Mouse (Mus musculus) adrenal gland, adult 2 months (tissue): ENCODE results near the gene Dmxl2. TPM values are rescaled to one million over a fixed set of nuclear protein-coding genes. Genes with fewer than 3 reads are reported as not detected.
A peak's percentile ranks its signal among the peaks of the same experiment; 100 is the strongest.

Source experiments
- DNase-seq: peaks from one replicate; pipeline ENCODE4 v3.0.0; 2021
- long read RNA-seq: library from polyadenylated mRNA; stranded (forward); transcript quantifications from one replicate; pipeline ENCODE4 v2.0.0, GENCODE M21; 2021
- polyA plus RNA-seq: library from polyadenylated mRNA; depleted of rRNA; stranded (reverse); fragments of >200 nt; gene quantifications from 2 replicates; pipeline ENCODE4 v1.2.3, GENCODE M21; 2012; rRNA removed
- total RNA-seq, 2 experiments: library from RNA; stranded (reverse); gene quantifications; 2 replicates each; pipeline ENCODE4 v1.2.3; 2021

The Dmxl2 gene
- total RNA-seq (10 to 100 TPM; 15.0 to 15.9 TPM), polyA plus RNA-seq (0.81 and 1.5 TPM in 2 replicates)
- long read RNA-seq, partial matches to known transcripts = 1 of 2 reads
- long read RNA-seq, other reads (novel, unspliced or antisense) = 1 of 2 reads

DNA sequence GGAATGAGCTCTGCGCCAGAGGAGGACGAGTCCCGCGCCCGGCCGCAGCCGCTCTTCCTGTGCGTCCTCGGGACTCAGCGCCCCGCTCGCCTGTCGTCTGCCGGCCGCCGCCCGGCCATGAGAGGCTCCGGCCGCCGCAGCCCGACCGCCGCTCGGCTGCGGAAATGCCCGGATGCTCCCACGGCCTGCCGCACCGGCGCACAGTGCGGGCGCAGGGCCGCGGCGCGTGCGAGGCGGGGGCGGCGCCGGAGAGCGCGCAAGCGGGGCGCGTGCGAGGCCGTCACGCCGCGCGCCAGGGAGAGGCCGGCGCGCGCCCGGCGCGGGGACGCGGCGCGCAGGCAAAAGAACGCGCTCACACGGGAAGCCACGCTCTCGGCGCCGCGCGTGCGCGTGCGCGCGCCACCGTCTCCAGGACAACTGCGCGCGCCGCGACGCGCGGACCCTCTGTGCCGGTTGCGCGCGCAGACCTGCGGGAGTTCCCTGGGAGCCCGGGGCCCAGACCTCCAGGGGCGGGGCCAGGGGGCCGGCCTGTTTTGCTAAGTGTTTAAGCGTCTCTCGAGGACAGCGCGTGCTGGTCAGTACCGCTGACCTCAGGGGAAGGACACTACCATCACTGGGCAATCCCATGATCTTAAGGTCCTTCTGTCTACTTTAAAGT is at the start of gene Dmxl2:
Dmxl2 (minus strand) TSS at position 174 of the 658 bp plus-strand sequence.
- peak; percentile 95 for DNase-seq

DNA sequence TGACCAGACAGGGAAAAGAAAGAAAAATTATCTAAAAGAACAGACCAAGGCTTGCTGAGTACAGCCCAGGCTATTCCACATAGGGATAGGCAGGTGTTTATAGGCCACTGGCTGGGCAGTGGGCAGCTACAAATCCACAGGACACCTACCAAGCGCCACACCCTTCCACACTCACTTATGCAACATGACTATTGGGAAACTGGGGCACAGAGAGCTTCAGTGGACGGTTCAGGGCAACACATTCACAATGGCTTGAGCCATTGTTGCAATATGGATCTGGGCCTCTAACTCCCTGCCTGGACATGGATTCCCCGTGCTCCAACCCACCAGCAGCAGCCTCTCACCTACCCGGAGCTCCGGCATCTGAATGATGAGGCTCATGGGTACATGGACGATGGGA is 48.0 kb upstream of the Dmxl2 start:
- DNase-seq = no peak

DNA sequence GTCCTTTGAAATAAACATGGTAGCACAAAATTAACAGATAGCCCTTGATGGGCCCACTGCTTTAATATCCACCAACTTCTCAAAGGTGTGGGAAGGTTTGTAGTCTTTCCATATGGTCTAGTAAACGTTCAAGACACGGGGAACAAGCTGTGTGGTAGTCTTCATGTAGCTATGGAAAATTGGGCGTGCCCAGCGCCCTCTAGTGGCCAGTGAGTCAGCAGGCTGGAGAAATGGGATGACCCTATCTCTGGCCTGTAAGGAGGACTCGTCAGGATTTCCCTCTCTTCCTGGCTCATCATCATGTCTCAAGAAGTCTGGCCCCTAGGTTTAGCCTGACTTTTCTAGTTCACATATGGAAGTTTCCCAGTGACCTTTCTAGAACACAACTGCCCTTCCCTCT is 46.1 kb upstream of the Dmxl2 start:
- DNase-seq = peak; percentile 57

DNA sequence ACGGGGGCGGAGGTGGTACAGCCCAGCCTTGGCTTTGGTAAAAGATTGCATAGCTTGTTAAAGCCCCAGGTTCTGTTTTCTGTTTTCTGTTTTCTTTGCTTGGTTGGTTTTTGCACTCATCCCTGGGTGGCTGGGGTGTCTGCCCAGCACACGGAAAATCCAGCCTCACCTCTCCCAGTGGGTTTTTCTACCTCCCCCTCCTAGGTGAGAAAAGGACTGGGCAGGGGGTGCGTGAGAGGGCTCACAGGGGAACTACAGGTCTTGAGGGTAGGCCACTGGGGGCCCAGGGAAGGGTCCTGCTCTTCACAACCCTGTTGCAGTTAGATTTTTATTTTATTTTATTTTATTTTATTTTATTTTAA is 43.5 kb upstream of the Dmxl2 start:
- no peak for DNase-seq

DNA sequence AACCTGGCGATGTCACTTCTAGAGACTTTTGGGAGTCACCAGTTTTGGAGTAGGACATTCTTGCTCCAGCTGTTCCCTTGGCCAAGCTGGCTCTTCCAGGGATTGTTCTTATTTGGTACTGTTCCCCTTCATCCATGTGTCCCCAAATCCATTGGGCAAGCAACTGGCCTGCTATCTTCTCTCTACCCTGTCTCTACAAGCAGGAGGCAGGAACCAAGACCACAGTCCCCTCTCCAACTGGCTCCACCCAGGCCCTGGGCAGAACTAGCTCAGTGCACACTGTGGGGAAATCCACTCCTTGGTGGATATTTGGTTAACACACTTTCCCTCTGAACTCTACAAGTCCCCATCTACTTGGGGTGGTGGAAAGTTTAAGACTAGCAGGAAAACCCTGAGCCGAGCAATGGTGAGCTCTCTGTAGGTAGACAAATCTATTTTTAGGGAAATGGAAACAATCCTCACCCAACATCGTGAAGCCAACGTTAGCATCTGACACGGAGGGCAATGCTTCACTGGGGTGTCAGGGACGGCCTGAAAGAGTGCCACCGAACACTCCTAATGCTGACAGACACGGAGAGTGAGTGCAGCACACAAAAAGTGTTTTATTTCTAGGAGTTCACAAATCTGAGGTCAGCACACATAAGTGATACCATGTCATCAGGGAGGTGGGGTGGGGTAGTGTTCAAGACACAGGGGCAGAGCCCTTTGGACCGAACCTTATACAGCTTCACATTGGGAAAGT is 43.0 kb upstream of the Dmxl2 start:
- no peak for DNase-seq

DNA sequence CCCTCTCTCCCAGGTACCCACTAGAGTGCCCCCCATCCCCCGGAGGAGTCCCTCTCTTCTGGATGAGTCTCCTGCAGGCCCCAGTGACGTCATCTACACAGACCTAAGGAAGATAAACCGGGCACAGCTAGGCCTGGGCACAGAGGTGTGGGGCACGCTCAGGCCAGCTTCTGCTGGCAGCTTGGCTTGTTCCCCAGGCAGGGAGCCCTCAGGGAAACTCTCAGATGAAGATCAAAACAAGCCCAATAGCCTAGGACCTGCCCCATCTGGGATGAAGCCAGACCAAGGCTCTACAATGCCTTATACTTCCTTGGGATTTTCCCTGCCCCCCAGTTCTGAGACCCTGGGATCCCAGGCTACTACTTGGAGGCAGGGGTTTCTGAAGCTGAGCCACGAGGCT is 39.4 kb upstream of the Dmxl2 start:
- DNase-seq = peak; percentile 20

DNA sequence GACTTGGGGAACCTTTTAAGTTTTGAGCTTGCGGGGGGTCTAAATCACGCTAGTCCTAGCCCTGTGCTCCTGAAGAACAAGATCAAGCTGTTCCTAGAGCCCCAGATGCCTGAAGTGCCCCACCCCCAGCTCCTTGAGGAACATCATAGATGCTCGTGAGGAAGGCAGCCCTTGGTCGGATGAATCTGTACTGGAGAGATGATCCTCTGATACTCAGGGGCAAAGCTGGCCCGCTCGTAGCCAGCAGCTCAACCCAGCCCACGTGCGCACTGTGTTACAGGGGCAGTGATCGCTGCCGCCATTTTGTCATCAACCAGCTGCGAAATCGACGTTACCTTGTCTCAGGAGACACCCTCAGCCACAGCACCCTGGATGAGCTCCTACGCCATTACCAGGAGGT is 37.3 kb upstream of the Dmxl2 start, which contains the start of gene Sh2d7:
Sh2d7 (plus strand) TSS at position 301 of the 400 bp plus-strand sequence.
- no peak for DNase-seq

DNA sequence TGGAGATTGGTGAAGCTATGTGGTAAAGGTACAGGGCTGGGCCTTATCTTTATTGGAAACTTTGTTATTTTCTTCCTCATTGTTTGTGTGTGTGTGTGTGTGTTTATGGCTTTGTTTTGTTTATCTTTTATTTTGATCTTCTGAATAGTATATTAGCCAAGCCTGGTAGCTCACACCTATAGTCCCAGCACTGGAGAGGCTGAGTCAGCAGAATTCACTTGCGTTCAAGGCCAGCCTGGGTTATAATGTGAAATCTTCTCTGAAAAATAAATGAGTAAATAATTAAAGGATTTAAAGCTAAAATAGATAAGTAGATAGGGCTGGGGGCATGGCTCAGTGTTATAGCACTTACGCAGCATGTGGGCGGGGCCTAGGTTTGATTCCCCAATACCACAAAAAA is 36.8 kb upstream of the Dmxl2 start:
- DNase-seq = no peak

DNA sequence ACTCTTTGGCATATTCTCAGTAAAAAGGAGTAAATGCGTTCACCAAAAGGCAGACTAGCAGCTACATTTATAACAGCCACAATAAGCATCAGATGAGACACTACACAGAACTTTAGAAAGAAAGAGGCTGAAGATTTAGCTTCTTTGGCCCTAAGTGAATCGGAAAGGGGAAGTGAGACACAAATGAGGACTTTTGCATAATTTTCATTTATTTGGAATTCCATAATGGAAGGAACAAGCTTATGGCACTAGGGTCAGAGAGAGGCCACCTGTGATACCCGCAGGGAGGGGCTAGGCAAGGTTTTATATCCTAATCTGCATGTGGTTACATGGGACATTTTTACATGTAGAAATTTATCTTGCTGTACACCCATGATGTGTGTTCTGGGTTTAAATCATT is 36.1 kb upstream of the Dmxl2 start:
- DNase-seq = no peak

DNA sequence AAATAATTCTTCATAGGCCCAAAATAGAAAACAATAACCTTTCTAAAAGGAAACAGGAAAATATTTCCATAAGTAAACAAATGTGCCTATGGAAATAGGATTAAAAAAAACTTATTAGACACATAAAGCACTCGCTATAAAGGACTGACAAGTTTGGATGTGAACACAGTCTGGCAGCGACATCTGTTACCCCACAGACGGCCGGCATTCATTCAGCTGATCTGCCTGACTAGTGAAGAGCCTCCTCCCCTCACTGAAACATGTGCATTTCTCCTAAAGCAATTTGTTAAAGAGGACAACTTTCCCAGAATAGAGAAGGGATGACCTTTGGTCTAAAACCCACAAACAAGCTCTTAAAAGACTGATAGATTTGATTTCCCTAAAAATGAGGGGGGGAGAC is 35.6 kb upstream of the Dmxl2 start:
- DNase-seq = no peak

DNA sequence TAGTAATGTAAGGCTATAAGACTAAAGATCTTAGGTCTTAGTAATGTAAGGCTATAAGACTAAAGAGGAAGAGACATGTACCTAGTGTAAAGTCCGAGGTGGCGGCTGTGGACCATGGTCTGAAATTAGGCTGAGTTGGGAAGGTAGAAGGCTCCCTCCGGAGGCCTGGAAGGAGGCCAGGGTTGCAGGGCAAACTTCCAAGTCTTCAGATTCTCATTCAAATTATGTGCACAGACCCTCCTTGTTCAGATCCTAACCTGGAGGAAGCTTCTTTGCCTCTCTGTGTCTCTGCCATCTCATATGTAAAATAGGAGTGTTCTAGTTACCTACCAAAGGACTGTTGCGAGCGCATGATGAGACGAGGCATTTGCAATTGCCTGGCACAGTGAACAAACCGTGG is 34.8 kb upstream of the Dmxl2 start:
- no peak for DNase-seq

DNA sequence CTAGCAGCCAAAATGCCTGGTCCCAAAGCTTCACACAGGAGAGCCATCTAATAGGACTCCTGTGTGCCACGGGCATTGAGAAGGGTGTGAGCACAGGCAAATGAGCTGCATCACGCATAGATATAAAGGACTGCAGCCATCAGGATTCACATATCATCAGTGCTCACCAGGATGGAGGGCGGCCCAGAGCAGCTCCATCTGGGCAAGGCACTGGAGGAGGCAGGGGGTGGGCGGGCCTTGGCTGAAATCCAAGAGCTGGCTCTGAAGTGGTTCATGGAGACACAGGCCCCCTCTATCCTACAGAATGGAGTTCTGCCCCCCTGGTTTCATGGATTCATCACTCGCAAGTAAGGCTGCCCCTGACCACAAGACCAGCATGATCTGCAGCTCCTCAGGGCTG is 32.5 kb upstream of the Dmxl2 start:
- no peak for DNase-seq

DNA sequence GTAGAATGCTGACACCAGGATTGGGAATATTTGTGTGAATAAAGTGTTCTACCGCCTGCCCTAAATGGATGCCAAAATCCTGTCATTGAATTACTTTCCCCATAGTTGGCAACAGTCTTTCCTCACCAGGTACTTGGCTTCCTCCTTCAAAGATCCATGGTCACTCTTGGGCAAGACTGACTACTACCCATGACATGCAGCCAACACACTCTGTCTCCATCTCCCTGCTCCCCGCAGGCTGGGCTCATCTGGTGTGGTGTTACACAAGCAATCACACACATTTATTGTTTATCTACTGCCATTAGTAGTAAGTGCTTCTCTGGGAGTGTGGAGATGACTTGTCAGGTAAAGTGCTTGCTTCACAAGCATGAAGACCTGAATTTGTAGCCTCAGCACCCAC is 31.5 kb upstream of the Dmxl2 start:
- no peak for DNase-seq

DNA sequence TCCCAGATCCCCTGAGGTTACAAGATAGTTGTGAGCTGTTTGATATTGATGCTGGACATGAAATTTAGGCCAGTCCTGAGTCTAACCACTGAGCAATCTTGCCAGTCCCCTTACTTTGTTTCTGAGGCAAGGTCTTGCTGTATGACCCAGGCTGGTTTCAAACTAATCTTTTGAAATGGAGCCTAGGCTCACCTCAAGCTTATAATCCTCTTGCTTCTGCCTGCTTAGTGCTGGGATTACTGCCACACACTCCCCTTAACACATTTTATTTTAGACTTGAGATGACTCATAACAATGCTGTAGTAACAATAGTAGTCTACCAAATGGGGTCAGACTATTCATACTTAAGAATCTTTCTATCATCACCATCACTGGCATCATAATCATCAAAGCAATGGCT is 30.0 kb upstream of the Dmxl2 start:
- DNase-seq = no peak

DNA sequence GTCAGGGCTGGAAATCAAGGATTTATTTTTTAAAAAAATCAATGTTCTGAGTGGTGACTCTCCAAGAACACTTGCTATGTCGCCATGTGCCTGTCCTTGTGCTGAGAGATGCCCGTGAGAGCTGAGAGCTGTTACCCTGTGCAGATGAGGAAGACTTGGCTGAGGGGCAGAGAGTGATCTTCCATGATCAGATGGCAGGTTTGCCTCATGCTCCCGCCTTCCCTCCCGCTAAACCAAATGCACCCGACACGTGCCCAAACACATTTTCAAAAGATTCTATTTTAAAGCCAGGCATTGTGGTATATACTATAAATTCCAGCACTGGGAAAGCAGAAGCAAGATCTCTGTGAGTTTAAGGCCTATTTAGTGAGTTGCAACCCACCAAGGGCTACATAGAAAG is 29.4 kb upstream of the Dmxl2 start:
- no peak for DNase-seq

DNA sequence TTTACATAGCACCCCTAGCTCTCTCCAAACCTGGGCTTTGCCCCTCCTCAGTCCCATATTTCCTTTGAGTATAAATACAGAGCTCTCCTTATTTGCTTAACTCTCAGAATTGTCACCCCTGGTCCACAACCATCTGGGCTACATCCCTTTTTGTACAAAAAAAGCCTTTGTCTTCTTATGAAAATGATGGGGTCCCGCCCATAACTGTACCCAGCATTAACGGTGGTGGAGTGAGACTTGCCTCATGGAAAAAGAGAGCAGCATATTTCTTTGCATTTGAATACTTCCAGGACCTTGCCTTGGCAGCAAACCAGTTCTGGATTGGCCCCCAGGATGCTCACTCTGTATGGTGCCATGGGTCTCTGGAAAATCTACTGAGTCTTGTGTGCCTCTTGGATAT is 28.5 kb upstream of the Dmxl2 start:
- no peak for DNase-seq

DNA sequence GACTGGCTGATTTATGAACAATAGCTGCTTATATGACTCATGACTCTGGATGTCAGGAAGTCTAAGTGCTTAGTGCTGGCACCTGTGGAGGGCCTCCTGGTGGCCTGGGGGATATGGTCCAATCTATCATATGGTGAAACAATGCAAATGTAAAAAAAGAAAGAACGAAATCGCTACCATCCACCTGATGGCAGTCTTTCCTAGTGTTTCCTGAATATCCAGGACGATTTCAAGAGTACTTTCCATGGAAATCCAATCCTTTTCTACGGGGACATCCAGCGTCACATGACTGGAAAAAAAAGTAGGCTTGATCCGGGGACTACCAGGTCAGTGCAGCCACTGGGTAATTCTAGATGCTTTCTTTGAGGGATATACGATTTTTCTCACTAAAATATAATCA is 26.3 kb upstream of the Dmxl2 start:
- no peak for DNase-seq

DNA sequence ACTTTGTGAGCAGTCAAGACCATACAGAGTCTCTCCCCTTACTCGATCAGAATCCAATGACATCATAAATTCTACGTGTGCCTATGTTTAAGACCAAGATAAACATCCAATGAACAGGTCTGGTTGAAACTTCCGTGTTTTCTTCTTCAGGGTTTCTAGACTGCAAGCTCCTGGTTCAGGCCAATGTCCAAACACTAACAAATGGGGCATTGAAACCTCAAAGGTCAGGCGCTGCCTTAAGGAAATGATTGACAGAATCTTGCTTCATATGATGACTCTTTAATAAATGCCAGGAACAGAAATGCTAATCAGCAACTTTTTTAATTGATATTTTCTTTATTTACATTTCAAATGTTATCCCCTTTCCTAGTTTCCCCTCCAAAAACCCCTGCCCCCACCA is 18.9 kb upstream of the Dmxl2 start:
- DNase-seq = no peak

DNA sequence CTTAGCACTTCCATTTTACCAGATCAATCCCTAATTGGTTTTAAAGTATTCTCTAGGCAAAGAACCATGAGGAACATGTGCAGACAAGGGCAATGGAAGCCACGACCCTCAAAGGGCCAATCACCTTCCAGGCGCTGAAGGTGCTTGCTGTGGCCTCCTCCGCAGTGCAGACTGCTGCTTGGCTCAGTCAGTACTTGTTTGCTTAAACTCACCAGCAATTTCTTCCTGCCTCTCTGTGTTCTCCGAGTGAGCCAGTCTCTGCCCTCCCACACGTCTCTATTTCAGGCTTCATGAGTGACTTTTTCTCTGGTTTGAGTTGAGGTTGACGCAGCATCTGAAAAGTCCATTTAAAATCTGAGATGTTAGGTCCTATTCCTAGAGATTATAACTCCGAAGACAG is 17.5 kb upstream of the Dmxl2 start:
- no peak for DNase-seq

DNA sequence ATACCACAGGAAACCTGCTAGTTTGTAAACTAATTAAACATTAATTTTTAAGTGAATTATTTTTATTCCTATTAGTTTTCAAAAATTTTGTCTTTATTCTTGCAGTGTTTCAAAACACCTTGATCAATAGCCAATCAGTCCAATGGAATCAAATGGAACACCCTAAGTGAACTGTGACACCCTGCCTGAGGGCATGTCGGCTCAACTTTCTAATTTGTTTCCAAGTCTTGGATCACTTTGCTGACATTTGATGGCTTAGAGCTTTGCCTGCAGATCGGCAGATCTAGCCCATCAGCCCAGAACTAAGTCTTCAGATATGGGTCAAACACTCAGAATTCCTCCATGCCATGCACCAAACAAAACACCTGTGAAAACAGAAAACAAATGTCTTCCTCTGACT is 14.6 kb upstream of the Dmxl2 start:
- DNase-seq = no peak

DNA sequence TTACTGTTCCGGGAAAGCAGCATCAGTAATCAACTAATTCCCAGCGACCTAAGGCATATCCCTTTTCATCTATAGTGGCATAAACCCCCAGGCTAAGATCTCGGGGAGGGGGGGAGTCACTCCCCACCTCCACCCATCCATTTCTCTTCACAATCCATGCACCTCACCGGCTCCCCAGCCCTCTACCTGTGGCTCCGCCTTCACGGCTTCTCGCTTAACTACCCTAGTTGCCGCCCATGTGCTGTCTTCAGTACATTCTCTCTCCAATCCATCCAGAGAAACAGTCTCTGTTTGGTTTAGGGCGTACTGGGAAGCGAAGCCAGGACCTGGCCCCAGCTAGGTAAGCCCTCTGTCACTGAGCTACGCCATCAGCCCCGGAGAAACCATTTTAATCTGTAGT is 1.4 kb upstream of the Dmxl2 start:
- no peak for DNase-seq

DNA sequence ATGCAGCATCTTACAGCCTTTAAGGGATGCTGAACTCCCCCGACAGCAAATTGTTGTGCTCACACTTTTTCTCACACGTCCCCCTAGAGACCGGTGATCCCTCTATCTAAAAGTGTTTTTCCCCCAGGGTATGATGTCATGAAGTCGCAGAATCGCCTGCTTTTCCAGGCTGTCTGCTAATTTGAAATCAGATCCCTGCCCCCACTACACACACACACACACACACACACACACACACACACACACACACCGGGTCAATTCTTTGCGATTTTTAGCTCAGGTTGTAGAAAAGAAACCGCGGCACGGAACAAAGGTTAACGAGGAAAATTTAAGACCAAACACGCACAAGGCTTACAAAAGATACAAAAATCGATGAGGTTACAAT is 677 bp upstream of the Dmxl2 start:
- DNase-seq = no peak

DNA sequence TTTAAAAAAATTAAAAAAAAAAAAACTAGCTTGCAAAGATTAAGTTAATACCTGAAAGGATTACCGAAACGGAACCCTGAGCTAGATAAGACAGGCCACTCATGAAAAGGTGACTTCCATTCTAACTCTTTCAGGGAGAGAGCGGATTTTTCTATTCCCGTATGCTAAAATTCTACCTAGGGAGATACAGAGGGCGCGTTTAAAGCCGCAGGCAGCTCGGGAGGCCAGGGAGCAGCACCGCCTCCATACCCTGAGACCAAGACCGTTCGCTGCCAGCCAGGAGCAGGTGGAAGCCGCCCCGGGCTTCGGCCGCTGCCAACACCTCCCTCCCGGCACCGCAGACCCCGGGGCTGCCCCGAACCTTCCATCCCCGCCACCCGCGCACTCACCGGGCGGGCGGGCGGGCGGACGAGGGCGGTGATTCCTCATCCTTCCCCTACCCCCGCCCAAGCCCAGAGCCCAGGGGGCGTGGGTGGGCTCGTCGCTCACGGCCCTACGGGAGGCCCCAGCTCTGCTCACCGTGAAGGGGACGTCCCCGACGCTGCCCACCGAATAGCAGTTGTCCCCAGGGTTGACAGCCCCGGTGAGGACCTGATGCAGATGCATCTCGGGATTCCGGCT is 484 bp downstream of the Dmxl2 start:
- DNase-seq = peak; percentile 70

DNA sequence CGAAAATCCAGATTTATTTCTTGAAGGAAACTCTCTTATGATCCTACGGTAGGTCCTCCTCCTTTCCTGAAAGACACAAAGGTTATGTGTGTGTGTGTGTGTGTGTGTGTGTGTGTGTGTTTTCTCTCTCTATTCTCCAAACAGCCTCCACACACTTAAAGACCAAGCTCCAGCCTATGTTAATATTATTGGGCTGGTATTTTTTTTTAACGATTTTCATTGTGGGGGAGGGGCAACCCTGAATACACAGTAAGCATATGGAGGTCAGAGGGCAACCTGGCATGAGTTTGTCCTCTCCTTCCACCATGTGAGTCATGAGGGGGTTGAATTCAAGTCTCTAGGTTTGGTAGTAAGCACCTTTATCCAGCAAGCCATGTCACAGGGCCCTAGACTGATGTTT is 1.6 kb downstream of the Dmxl2 start:
- no peak for DNase-seq
